Mouse (Mus musculus) cerebellum, adult 9-10 months (tissue): ENCODE results near the gene Ccdc85b.

Experiments
- DNase-seq: peaks from one replicate; pipeline ENCODE4 v3.0.0; 2022

Gene Ccdc85b

DNA sequence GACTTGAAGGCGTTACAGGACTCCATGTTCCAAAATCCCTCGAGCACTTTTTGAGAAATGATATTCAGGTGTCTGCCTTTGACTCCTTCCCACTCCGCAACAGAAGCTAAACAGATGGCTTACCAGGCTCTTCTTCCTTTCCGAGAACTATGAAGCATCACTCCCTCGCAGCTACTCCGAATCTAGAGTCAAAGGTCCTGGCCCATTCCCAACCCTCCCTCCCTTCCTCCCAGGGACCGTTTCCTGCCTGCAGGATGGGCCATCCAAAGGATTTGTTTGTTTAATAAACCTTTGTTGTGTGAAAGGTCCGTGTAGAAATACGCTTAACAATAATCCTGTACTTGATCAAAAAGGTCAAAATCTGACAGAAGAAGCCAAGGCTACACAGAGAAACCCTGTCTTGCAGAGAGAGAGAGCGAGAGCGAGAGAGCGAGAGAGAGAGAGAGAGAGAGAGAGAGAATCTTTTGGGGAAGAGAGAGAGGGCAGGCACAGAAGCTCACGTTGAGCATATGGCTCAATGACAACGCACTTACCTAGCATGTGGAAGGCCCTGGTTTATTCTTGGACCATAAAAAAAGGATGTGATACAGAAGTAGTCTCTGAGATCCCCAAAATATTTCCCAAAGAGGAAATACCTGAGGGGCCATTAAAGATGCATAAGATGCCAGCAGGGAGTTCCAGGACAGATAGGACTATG, at the start of gene Ccdc85b:
Gene Ccdc85b (minus strand): TSS at position 149 of the 697 bp plus-strand sequence.
- peak; percentile 57 for DNase-seq

DNA sequence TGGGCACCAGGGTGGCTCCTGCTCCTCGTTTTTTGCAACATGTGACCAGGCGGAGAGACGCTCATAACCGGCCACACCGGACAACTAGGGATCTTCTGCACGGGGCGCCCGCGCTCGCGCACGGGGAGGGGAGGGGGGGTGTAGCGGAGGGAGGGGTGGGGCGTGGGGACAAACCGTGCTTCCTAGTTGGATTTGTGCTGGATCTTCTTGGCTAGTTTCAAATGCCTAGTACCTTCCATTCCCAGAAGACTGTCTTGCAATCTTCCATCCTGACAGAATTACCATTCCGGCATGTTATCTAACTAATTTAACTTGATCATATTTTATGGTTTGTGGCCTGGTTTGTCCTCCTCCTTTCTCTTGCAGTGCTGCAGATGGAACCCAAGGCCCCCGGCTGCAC, 46.0 kb upstream of the Ccdc85b start, which contains the start of gene 1700020D05Rik:
Gene 1700020D05Rik (minus strand): TSS at position 101 of the 400 bp plus-strand sequence.
- DNase-seq, result no peak

DNA sequence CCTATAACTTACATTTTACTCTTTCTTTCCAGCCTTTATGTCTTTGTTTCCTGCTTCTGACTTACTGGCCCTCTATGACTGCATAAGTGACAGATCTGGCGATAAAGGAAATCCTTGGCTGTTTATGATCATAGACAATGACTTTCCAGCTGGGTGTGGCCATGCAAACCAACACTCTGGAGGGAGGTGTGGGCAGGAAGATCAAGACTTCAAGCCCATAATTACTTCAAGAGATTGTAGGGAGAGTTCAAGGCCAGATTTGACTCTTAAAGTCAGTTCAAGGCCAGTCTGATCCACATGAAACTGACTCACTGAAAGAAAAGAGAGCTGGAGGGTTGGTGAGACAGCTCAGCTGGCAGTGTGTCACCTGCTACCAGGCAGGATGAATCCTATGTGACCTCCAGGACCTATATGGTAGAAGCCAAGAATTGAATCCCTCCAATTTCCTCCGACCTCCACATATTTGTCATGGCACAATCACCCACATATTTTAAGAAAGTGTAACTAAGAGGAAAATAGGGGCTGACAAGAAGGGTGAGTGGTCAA, 42.7 kb upstream of the Ccdc85b start:
- no peak for DNase-seq

DNA sequence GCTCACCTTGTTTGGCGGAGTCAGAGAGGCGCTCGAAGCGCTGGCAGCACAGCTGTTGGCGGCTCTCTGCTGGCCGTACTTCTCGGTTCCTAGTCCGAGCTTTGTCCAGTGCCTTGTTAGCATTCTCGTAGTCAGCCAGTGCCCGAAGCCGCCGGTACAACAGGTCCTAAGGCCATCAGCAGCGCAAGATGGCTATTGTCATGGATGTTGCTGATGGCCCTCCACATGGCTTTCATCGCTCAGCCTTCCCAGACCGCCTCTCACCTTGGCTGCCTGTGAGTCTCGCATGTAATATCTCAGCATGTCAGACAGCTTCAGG, 38.3 kb upstream of the Ccdc85b start:
- DNase-seq, result no peak

DNA sequence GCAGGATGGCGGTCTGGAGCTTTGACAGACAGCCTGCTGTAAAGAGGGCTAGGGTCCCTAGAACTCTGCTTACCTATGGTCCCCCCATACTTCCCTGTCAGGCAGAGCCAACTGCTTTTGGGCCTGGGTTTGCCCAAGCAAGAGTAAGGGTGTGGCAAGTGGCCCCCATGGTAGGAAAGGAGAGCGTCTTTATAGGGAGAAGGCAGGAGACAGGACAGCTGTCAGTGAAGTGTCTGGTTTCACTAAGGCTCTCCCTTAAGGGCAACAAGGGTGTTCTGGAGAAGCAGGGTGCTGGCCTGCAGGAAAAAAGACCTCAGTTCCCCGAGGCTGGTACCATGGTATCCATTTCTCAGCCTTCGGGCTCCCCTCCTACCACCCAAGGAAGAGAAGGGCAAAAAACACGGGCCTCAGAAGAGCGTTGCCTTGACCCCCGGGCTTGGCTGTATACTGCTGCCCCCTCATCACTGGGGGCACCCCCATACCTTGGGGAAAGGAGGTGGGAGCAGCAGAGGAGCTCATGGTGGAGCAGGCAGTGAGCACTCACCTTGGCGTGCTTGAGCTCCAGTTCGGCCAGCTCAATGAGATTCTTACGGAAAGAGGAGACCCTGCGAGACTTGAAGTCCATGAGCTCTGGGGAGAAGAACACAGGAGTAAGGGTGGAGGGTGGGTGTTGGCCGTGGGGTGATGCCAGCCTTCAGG, 37.8 kb upstream of the Ccdc85b start:
- DNase-seq, result no peak

DNA sequence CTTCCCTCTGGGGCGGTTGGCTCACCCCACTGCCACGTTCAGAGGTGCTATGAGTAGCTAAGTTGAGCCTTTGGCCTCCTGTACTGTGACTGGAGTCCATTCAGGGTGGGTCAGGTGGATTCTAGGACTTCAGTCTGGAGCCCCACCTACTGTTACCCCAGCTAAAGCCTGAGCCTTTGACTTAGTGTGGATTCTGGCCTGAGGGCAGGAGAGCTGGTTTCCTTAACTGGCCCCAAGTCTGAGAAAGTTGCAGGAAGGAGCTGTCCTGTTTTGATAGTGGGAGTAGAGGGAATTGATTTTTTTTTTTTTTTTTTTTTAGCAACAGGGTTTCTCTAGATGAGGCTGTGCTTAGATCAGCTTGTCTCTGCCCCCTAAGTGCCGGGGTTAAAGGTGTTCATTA, 36.6 kb upstream of the Ccdc85b start:
- no peak for DNase-seq

DNA sequence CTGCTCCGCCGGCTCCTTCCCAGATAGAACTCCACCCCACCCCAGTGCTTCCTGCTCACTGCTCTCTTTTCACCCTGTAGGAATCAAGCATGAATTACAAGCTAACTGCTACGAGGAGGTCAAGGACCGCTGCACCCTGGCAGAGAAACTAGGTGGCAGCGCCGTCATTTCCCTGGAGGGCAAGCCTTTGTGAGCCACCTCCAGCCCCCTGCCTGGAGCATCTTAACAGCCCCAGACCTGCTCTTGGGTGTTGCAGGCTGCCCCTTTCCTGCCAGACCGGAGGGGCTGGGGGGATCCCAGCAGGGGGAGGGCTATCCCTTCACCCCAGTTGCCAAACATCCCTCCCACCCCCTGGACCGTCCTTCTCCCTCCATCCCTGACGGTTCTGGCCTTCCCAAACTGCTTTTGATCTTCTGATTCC, 35.6 kb upstream of the Ccdc85b start:
- peak; percentile 54 for DNase-seq

DNA sequence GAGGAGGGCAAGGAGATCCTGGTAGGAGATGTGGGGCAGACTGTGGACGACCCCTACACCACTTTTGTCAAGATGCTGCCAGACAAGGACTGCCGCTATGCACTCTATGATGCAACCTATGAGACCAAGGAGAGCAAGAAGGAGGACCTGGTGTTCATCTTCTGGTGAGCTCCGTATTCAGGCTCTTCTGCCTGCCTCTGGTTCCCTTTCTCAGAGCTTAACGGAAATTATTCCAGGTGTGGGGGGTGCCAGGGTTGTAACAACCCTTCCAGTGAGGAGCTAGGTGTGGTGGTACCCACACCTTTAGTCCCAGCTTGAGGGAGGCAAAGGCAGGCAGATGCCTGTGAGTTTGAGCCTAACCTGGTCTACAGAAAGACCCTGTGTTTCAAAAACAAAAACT, 34.9 kb upstream of the Ccdc85b start:
- DNase-seq, result peak; percentile 47

DNA sequence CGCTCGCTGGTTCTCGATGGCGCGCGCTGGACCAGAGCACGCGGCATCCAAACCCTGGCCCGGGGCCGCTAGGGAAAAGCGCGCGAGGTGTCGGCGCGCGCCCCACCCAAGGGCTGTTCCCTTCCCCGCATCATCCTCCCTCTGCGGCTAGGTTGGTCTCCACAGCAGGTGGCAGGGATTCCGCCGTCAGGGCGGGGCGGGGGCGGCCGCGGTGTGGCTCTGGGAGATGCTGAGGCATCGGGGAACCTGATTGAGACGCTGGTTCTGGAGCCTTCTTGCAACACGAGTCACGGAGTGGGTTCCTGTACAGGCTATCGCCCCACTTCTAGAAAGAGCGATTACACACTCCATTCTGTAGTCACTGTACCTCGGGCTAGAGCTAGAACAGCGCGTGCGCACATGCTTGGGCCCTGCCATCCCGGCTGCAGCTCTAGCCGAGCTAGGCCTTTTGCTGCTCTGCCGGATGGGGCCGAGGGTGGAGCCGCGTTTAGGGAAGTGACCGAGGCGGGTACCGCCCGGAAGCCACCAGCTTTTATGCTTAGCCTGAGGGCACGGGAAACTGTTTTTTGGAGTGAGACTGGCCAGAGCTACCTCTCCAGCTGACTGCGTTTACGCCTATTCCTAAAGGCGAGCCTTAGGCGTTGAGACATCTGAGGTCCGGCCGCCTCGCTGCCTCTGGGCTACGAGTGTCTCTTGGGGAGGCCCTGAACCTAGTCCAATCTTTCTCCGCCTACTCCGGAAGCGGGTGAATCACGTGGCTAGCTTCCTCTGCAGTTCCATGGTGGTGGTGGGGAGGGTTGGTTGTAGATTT, 33.4 kb upstream of the Ccdc85b start:
- DNase-seq, result peak; percentile 84

DNA sequence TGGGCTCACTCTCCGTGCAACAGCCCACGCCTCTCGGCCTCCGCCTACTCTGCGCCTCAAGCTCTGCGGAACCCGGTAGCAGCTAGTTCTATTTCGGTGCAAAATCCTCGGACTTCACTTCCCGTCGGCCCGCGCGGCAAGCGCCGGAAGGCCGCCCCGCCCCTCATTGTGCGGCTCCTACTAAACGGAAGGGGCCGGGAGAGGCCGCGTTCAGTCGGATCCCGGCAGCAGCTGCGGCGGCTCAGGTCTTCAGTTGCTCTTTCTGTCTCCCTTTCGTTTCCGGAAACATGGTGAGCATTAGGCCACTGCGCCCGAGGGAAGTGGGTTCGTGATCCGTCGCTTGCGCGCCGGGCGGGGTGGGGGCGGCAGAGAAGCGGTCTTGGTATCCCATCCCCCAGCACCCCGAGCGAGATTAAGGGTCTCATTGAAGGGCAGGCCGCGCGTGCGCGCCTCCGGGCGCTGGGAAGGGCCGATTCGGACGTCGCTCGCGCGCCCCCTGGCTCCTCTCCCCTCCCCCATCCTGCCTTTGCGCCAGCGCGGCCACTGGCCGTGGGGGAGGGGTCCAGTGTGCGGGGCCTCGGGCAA, 32.7 kb upstream of the Ccdc85b start, which contains the start of gene Cfl1:
Gene Cfl1 (plus strand): TSS at position 143 of the 585 bp plus-strand sequence.
- peak; percentile 94 for DNase-seq

DNA sequence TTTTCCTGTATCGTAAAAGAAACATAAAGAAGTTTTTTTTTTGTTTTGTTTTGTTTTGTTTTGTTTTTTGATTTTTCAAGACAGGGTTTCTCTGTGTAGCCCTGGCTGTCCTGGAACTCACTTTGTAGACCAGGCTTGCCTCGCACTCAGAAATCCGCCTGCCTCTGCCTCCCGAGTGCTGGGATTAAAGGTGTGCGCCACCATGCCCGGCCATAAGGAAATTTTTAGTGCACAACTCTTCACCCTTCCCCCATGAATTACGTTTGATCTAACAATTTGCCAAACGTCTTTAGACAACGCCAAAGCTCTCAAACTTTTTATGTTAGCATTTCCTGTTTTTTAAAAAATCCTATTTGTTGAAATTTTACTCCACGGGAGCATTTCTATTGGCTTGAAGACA, 32.0 kb upstream of the Ccdc85b start:
- DNase-seq, result peak; percentile 68

DNA sequence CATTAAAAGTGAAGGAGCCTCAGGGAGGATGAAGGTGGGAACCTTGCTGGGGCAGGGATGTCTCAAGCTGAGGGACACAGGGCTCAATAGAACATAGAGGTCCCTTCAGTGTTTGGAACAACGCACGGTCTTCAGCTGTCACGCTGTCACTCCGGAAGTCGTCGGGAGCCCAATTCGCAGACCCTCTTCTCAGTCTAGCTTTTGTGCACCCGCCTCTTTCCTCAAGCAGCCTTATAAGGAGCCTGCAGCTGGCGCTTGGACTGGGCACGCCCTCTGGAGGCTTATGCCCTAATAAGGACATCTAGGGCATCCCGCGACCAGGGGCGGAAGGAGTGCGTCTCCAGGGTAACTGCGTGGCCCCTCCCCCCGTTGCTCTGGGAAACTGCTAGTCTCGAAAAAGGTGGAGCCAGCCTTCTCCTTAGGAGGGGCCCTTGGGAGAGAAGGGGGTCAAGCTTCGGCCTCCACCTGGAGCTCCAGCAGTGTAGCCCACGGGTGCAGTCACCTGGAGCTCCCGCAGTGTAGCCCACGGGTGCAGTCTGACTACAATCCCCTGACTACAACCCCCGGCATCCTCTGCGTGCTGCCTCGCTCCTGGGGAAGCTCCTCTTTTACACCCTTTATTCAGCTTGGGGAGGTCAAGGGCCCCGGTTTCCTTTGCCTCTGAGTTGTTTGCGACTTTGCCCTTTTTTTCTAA, 31.3 kb upstream of the Ccdc85b start:
- peak; percentile 96 for DNase-seq

DNA sequence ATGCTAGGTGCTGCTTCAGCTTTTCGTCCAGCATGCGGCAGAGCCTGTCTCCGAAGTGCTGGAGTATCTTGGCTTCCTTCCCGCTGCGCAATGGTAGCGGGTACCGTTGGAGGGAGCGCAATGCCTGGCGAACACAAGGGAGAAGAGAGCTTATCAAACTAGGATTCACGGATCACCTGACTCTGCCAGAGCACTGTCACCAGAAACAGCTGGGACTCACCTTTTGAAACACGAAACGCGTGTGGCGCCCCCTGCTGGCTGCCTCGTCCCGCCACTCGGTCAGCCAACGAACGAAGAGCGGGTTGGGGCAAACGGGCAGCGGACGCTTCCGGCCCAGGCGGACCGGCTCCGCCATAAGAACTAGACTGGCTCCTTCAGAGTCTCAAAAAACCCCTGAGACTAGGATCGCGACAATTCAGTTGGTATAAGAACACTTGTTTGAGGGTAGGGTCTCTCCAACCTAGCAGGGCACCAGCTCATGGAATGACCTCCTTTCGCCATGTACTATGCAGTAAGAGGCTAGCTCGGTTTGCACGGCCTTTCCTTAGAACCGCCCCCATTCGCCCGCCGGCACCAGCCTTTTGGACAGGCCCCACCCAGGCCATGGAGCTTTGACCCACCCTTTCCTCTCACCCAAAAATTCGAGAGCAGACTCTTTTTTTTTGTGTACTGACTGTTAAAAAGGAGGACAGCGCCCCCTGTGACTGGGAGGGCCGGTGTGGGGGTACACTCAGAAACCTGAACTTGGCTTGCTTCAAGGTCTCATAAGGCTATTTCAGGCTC, 30.3 kb upstream of the Ccdc85b start, which contains the start of gene Mus81:
Gene Mus81 (minus strand): TSS at position 635 of the 783 bp plus-strand sequence.
- peak; percentile 98 for DNase-seq

DNA sequence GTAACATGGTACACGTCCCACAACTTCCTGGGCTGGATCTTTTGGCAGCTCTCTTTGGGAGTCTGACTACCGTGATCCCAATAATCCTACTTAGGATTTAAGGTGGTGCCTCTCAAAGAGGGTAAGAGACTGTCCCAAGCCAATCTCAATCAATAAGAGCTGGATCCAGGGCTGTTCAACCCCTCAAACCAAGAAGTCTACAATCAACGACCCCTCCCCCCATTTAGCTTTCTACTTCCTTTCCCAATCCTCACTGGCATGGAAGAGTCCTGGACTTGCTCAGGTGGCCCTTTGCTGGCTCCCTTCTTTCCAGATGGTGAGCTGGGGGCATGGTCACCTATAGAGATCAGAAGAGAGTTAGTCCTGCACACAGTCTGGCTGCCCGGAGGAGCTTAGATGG, 29.1 kb upstream of the Ccdc85b start:
- DNase-seq, result no peak

DNA sequence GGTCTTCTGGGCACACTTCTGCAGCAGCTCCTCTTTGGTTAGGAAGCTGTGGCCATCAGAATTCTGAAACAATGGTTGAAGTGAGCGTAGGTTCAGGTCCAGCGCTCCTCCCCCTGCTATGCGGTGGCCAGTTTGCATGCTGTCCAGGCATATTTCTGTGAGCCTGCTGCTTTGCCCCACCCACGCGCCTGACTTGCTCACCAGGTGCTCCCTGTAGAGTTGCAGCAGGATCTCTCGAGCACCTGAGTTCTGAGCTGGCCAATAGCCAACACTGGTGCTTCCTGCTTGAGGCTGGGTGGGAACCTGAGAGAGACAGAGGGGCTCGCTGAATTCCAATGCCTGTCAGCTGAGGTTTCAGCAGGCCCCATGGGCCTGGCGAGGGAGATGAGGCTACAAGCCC, 28.6 kb upstream of the Ccdc85b start:
- peak; percentile 88 for DNase-seq

DNA sequence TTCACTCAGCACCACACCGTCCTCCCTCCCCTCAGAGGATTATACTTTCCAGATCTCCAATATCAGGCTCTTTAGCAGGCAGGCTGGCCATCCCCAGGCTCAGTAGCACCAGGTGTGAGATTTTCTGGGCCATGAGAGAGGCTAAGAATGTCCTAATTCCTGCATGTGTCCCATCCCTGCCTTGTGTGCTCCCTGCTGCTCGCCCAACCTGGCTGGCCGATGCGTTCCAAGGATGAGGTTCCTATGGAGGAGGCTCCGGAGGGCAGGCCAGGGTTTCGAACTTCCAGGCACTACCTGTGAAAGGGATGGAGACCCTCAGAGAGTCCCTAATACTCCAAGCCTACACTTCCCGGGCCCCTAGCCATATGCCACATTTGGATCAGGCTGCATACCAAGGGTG, 28.1 kb upstream of the Ccdc85b start:
- peak; percentile 93 for DNase-seq

DNA sequence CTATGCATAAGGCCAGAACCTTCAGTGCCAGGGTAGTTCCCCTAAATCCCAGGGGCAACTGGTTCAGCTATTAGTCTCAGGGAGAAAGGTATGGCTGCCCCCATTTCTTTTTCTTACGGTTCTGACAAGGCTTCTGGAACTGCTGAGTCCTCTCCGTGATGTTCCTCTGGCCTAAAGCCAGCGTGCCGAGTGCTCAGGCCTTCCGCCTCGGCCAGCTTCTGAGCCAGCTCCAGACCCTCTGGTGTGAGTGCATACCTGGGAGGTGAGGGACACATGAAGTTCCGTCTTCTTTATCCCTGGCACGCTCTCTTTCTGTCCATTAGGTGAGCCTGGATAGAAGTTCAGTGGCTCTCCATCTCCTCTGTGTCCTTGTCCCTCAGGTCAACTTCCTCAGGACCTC, 27.7 kb upstream of the Ccdc85b start:
- no peak for DNase-seq

DNA sequence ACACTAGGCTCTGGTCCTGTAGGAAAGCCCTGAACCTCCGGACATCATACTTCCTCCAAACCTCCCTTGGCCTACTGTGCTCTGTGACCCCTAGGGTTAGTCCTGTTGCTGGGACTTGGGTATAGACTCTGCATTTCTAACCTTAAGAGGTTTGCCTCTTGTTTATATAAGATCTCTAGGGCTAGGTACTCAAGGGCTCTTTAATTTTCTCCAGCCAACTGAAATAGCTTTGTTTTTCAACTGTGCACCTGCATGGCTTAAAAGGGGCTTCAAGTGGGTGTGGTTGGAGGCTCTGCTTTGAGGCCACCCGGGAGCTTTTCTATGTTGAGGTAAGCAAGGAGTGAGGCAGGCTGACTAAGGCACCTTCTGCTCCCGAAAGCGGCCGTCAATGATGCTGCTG, 26.8 kb upstream of the Ccdc85b start:
- DNase-seq, result peak; percentile 54

DNA sequence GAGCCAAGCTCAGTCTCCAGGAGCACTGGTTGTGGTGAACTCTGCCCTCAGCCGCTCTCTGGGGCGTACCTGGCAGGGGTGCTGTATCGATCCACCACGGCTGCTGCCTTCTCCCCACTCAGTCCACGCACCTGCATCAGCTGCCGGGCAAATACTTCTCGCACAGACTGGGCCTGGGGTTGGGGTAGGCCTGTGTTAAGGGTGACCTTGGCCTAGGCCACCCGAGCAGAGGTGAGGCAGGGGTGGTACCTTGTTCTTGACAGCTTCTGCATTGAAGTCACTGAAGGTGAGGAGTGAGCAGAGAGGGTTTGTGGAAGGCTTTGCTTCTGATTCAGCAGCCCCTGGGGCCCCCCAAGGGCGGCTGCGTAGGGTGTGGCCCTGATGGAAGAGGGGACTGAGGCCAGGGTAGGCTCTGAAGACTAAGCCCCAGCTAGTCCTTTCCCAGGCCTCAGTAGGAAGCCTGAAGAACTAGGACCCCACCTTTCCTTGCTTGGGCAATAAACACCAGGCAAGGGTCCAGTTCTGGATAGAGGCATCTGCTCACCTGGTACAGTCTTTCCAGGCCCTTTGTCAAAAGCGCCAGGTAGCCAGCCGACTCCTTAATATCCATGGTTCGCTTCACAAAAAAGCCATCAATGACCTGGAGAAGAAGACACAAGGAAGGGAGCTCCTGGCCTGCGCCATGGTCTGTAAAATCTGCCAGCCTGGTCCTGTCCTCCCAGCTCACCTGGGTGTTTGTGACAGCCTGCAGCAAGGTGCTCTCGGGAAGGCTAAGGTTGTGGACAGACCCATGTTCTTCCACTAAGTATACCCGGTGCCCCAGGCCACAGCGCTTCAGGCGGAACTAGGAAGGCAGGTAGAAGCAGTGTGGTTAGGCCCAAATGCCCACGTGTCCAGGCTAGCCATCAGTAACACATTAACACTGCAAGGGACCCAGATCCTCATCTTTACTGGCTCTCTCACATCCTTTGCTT, 26.0 kb upstream of the Ccdc85b start:
- peak; percentile 63 for DNase-seq

DNA sequence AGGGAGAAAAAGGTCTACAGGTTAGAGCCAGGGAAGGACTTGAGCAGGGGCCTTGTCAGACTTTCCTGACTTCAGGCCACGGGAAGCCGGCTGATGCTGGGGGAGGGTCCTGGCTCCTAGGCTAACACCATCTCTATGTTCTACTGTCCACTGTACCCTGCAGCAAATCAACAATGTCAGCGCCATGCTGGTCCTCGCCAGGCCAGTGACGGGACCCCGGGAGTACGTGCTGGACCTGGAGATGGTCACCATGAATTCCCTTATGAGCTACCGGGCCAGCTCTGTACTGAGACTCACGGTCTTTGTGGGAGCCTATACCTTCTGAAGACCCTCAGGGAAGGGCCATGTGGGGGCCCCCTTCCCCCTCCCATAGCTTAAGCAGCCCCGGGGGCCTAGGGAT, 23.7 kb upstream of the Ccdc85b start:
- DNase-seq, result peak; percentile 39
